ENCODE assay signal across 9 mouse cellular contexts in genomic region chr10:75222611-75222998, GRCm38 (mm10). TPM values are rescaled to one million over a fixed set of nuclear protein-coding genes. Genes with fewer than 3 reads are reported as not detected.
A peak's percentile ranks its signal among the peaks of the same experiment; 100 is the strongest.
DNase-seq lines count a peak whose midpoint lies in the region; ATAC-seq and TF ChIP-seq lines count a peak whose summit lies in the region.
"Had no signal": no experiment of that assay in that cellular context is flagged by ENCODE, and none has a peak within 500 bp of the region (broad histone marks: within the 10 kb centered on the region; RNA-seq: fewer than 3 reads in every experiment).

No protein-coding gene starts in this region.

- H3K9ac ChIP-seq in lung, embryonic 15.5 days = no peak overlapping the region
- no peak overlapping the region for H3K9ac ChIP-seq in embryonic facial prominence, embryonic 15.5 days
- H3K9ac ChIP-seq in liver, embryonic 16.5 days (ENCODE audit: low read depth, low read length) = no peak overlapping the region
- no peak overlapping the region for H3K9ac ChIP-seq in stomach, postnatal 0 days (ENCODE audit: low read length)

- no peaks in the 10 kb centered on the region for H3K27me3 ChIP-seq in lung, embryonic 15.5 days
- no peaks in the 10 kb centered on the region for H3K27me3 ChIP-seq in embryonic facial prominence, embryonic 15.5 days
- no peaks in the 10 kb centered on the region for H3K27me3 ChIP-seq in liver, embryonic 16.5 days (ENCODE audit: control insufficient read depth, insufficient read depth, low read depth, low read length)
- H3K27me3 ChIP-seq in stomach, postnatal 0 days (ENCODE audit: control insufficient read depth, insufficient read depth, low read length) = no peaks in the 10 kb centered on the region
- H3K27me3 ChIP-seq: megakaryocyte, embryonic 14.5 days had no signal

- no peak for DNase-seq in lung, postnatal 14 days
- no peak for DNase-seq in stomach, postnatal 0 days (ENCODE audit: low spot score)
- DNase-seq in cerebellum, postnatal 4 days (ENCODE audit: low spot score in 2 of 2) = no peak
- DNase-seq in Muller cell, postnatal 12 days (ENCODE audit: inconsistent ontology term) = no peak
- DNase-seq: thymus, postnatal 14 days had no signal

- H3K4me3 ChIP-seq in lung, embryonic 15.5 days = no peak overlapping the region
- H3K4me3 ChIP-seq in embryonic facial prominence, embryonic 15.5 days (replicated peaks) = no peak overlapping the region
- no peak overlapping the region for H3K4me3 ChIP-seq in liver, embryonic 16.5 days (ENCODE audit: low read depth, low read length)
- no peak overlapping the region for H3K4me3 ChIP-seq in stomach, postnatal 0 days (ENCODE audit: low read depth, low read length)
- H3K4me3 ChIP-seq: megakaryocyte, embryonic 14.5 days had no signal

- 51% methylated on average over 5 of the region's 5 CpGs for WGBS in lung, embryonic 15.5 days
- 36% methylated on average over 5 of the region's 5 CpGs for WGBS in embryonic facial prominence, embryonic 15.5 days
- 55% methylated on average over 5 of the region's 5 CpGs for WGBS in liver, embryonic 16.5 days (ENCODE audit: insufficient replicate concordance)
- 32% methylated on average over 5 of the region's 5 CpGs for WGBS in stomach, postnatal 0 days

- TF ChIP-seq EP300 in stomach, postnatal 0 days (optimal IDR thresholded peaks at IDR 0.05) = no peak

- no peaks in the 10 kb centered on the region for H3K36me3 ChIP-seq in lung, embryonic 15.5 days
- H3K36me3 ChIP-seq in embryonic facial prominence, embryonic 15.5 days = no peaks in the 10 kb centered on the region
- H3K36me3 ChIP-seq in liver, embryonic 16.5 days (ENCODE audit: control insufficient read depth, insufficient read depth) = no peaks in the 10 kb centered on the region
- no peaks in the 10 kb centered on the region for H3K36me3 ChIP-seq in stomach, postnatal 0 days (ENCODE audit: control insufficient read depth, insufficient read depth, low read length)

- no peak for ATAC-seq in lung, embryonic 15.5 days (ENCODE audit: borderline replicate concordance, extremely low read depth, low FRiP score, low TSS enrichment)
- ATAC-seq in embryonic facial prominence, embryonic 15.5 days (ENCODE audit: insufficient number of reproducible peaks, low FRiP score, low TSS enrichment, low read depth) = no peak
- peak; percentile 17; the same call in 1 of the 2 replicates for ATAC-seq in liver, embryonic 16.5 days (ENCODE audit: low read depth)
- peak; percentile 71 for ATAC-seq in stomach, postnatal 0 days (ENCODE audit: low FRiP score, low TSS enrichment)

- peaks cover 28% of the 10 kb centered on the region for H3K4me1 ChIP-seq in lung, embryonic 15.5 days
- H3K4me1 ChIP-seq in embryonic facial prominence, embryonic 15.5 days = peaks cover 15% of the 10 kb centered on the region
- peaks cover 16% of the 10 kb centered on the region for H3K4me1 ChIP-seq in liver, embryonic 16.5 days (ENCODE audit: control insufficient read depth, low read depth, low read length)
- H3K4me1 ChIP-seq in stomach, postnatal 0 days (replicated peaks; ENCODE audit: control insufficient read depth, insufficient read depth) = peaks cover 13% of the 10 kb centered on the region

- H3K4me2 ChIP-seq in lung, embryonic 15.5 days = no peak overlapping the region
- H3K4me2 ChIP-seq in embryonic facial prominence, embryonic 15.5 days (replicated peaks) = no peak overlapping the region
- no peak overlapping the region for H3K4me2 ChIP-seq in liver, embryonic 16.5 days (ENCODE audit: low read depth, low read length)
- H3K4me2 ChIP-seq in stomach, postnatal 0 days (replicated peaks; ENCODE audit: low read depth) = no peak overlapping the region

- peak overlapping the region; percentile 11; the same call in 1 of the 2 replicates for H3K27ac ChIP-seq in lung, embryonic 15.5 days
- H3K27ac ChIP-seq in embryonic facial prominence, embryonic 15.5 days (replicated peaks) = 0 out of 2 replicates have a peak overlapping the region, but pooled peaks have one; percentile 28
- H3K27ac ChIP-seq in liver, embryonic 16.5 days (ENCODE audit: low read length) = peak overlapping the region; percentile 54; the same call in 1 of the 2 replicates
- H3K27ac ChIP-seq in stomach, postnatal 0 days (replicated peaks) = peak overlapping the region; percentile 49

- TF ChIP-seq CTCF in stomach, postnatal 0 days (IDR thresholded peaks at IDR 0.05; ENCODE audit: low read depth) = no peak

- no peaks in the 10 kb centered on the region for H3K9me3 ChIP-seq in lung, embryonic 15.5 days
- no peaks in the 10 kb centered on the region for H3K9me3 ChIP-seq in embryonic facial prominence, embryonic 15.5 days (replicated peaks)
- no peaks in the 10 kb centered on the region for H3K9me3 ChIP-seq in liver, embryonic 16.5 days (replicated peaks; ENCODE audit: control insufficient read depth, low read length)
- no peaks in the 10 kb centered on the region for H3K9me3 ChIP-seq in stomach, postnatal 0 days (ENCODE audit: control insufficient read depth, low read length)

RNA-seq across cellular contexts. Expression of gene Specc1l, which starts 10.7 kb away (rescaled TPM):
- polyA plus RNA-seq in lung, embryonic 15.5 days (2015; fragmentation: Nextera tagmentation; extraction: Ambion mirVana) = 45.2 and 47.3 TPM in 2 replicates
- 30.9 and 32.1 TPM in 2 replicates for polyA plus RNA-seq in embryonic facial prominence, embryonic 15.5 days (2015; fragmentation: Nextera tagmentation; extraction: Ambion mirVana)
- polyA plus RNA-seq in liver, embryonic 16.5 days (2015; fragmentation: Nextera tagmentation; extraction: Ambion mirVana) = 5.6 and 6.7 TPM in 2 replicates
- polyA plus RNA-seq in stomach, postnatal 0 days (2015; fragmentation: Nextera tagmentation; extraction: Ambion mirVana) = 9.2 and 9.4 TPM in 2 replicates

Comparison
In these comparisons a context has a peak if more than half of its experiments do, and no peak if none do; other contexts are left out.
1. ATAC-seq: peak in liver, embryonic 16.5 days (single experiment) and stomach, postnatal 0 days (single experiment); none in lung, embryonic 15.5 days (single experiment) and embryonic facial prominence, embryonic 15.5 days (single experiment).
2. Peak in every context shown above with its lines, with median percentiles within 50 percentile points of each other: H3K27ac ChIP-seq.